8 mouse cellular contexts compared by ENCODE assay signal in the genomic region with DNA sequence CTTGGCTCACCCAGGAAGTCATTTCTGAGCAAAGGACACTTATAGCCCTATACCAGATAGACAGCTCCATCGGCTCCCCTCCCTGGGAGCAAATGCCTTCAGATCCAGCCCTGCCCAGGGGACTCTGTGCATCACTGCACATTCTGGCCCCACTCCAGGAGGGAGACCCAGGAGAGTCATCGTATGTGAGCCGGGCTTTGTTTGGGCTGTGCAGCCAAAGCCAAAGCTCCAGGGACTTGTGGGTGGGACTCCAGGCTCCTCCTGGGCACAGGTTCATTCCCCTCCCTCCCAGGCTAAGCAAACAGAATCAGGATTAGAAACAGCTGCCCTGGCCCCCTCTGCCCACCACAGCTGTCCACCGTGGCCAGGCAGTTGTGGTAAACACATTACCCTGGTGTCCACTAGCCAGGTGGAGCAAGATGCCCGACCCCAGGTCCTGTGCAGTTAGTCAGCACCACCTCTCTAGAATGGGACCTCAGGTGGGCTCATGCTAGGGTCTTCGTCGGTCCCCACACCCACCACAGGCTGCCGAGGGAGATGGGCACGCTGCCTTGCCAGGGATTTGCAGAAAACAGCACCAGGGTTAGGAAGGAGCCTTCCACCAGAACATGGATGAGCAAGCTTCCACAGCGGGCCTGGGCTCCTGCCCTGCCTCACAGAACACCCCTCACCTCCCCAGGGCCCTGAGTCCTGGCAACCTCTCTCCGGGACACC. TPM values are rescaled to one million over a fixed set of nuclear protein-coding genes. Genes with fewer than 3 reads are reported as not detected.
A peak's percentile ranks its signal among the peaks of the same experiment; 100 is the strongest.
DNase-seq lines count a peak whose midpoint lies in the region; ATAC-seq and TF ChIP-seq lines count a peak whose summit lies in the region.

No protein-coding gene starts in this region.

- ATAC-seq in embryonic facial prominence, embryonic 15.5 days (ENCODE audit: insufficient number of reproducible peaks, low FRiP score, low TSS enrichment, low read depth) = no peak
- no peak for ATAC-seq in hindbrain, embryonic 14.5 days (ENCODE audit: low FRiP score)
- peak; percentile 32; the same call in 1 of the 2 replicates for ATAC-seq in midbrain, embryonic 16.5 days

- peak overlapping the region; percentile 83 for H3K27ac ChIP-seq in gastrocnemius, adult 2 months
- H3K27ac ChIP-seq in embryonic facial prominence, embryonic 15.5 days (replicated peaks) = no peak overlapping the region
- H3K27ac ChIP-seq in hindbrain, embryonic 14.5 days = peak overlapping the region; percentile 92
- H3K27ac ChIP-seq in midbrain, embryonic 16.5 days (ENCODE audit: low read length) = peak overlapping the region; percentile 96

- H3K4me1 ChIP-seq in E14TG2a.4 (replicated peaks; ENCODE audit: low read depth, low read length) = peaks cover 35% of the 10 kb centered on the region
- H3K4me1 ChIP-seq in embryonic facial prominence, embryonic 15.5 days = peaks cover 36% of the 10 kb centered on the region
- peaks cover 37% of the 10 kb centered on the region for H3K4me1 ChIP-seq in hindbrain, embryonic 14.5 days (replicated peaks; ENCODE audit: control insufficient read depth, insufficient read depth, low read length)
- peaks cover 38% of the 10 kb centered on the region for H3K4me1 ChIP-seq in midbrain, embryonic 16.5 days (ENCODE audit: control insufficient read depth, insufficient read depth, low read length)

- H3K27me3 ChIP-seq in E14TG2a.4 (ENCODE audit: insufficient read depth, low read length) = peaks cover 50% of the 10 kb centered on the region
- peaks cover 22% of the 10 kb centered on the region for H3K27me3 ChIP-seq in embryonic facial prominence, embryonic 15.5 days
- H3K27me3 ChIP-seq in hindbrain, embryonic 14.5 days (ENCODE audit: control insufficient read depth, insufficient read depth, low read length) = no peaks in the 10 kb centered on the region; the same call in 1 of the 2 replicates
- H3K27me3 ChIP-seq in midbrain, embryonic 16.5 days (ENCODE audit: control insufficient read depth, insufficient read depth, low read depth, low read length) = no peaks in the 10 kb centered on the region

- peak overlapping the region; percentile 81 for H3K4me3 ChIP-seq in gastrocnemius, adult 2 months
- H3K4me3 ChIP-seq in E14TG2a.4 (replicated peaks; ENCODE audit: low read length) = peak overlapping the region; percentile 77
- H3K4me3 ChIP-seq in embryonic facial prominence, embryonic 15.5 days (replicated peaks) = peak overlapping the region; percentile 62
- H3K4me3 ChIP-seq in hindbrain, embryonic 14.5 days (replicated peaks; ENCODE audit: low read length) = peak overlapping the region; percentile 77
- peak overlapping the region; percentile 77 for H3K4me3 ChIP-seq in midbrain, embryonic 16.5 days (ENCODE audit: low read depth, low read length)

- H3K9ac ChIP-seq in embryonic facial prominence, embryonic 15.5 days = no peak overlapping the region
- peak overlapping the region; percentile 89 for H3K9ac ChIP-seq in hindbrain, embryonic 14.5 days
- peak overlapping the region; percentile 97 for H3K9ac ChIP-seq in midbrain, embryonic 16.5 days (ENCODE audit: low read depth, low read length)

- no peaks in the 10 kb centered on the region for H3K36me3 ChIP-seq in E14TG2a.4 (ENCODE audit: insufficient read depth, low read length)
- no peaks in the 10 kb centered on the region for H3K36me3 ChIP-seq in embryonic facial prominence, embryonic 15.5 days
- H3K36me3 ChIP-seq in hindbrain, embryonic 14.5 days (replicated peaks; ENCODE audit: control insufficient read depth, insufficient read depth) = no peaks in the 10 kb centered on the region
- H3K36me3 ChIP-seq in midbrain, embryonic 16.5 days (ENCODE audit: control insufficient read depth, insufficient read depth, low read length) = no peaks in the 10 kb centered on the region

- WGBS in embryonic facial prominence, embryonic 15.5 days = 30% methylated on average over 11 of the region's 11 CpGs
- WGBS in hindbrain, embryonic 14.5 days = 35% methylated on average over 11 of the region's 11 CpGs
- WGBS in midbrain, embryonic 16.5 days = 22% methylated on average over 11 of the region's 11 CpGs

- H3K4me2 ChIP-seq in embryonic facial prominence, embryonic 15.5 days (replicated peaks) = peak overlapping the region; percentile 96
- peak overlapping the region; percentile 95 for H3K4me2 ChIP-seq in hindbrain, embryonic 14.5 days (replicated peaks)
- H3K4me2 ChIP-seq in midbrain, embryonic 16.5 days (ENCODE audit: low read length) = peak overlapping the region; percentile 95

- DNase-seq in gastrocnemius, adult 2 months = peak; percentile 69
- no peak for DNase-seq in gastrocnemius, postnatal 4 days (ENCODE audit: low spot score in 2 of 2)
- DNase-seq in hindbrain, embryonic 14.5 days (ENCODE audit: low spot score) = peak; percentile 46
- no peak for DNase-seq in frontal cortex, postnatal 25 days (ENCODE audit: low spot score in 2 of 2)
- no peak for DNase-seq in urinary bladder, adult 18-20 months (ENCODE audit: low spot score in 2 of 2)

- no peak for TF ChIP-seq CTCF in gastrocnemius, adult 2 months (IDR thresholded peaks at IDR 0.05)
- TF ChIP-seq CTCF in E14TG2a.4 (conservative IDR thresholded peaks at IDR 0.05; ENCODE audit: low read length) = no peak

- intact Hi-C loops in gastrocnemius, adult 2 months (cut with DNase I) = no loop called here

- H3K9me3 ChIP-seq in E14TG2a.4 (ENCODE audit: low read length) = peaks cover 4% of the 10 kb centered on the region; the same call in 1 of the 2 replicates
- H3K9me3 ChIP-seq in embryonic facial prominence, embryonic 15.5 days (replicated peaks) = no peaks in the 10 kb centered on the region
- no peaks in the 10 kb centered on the region for H3K9me3 ChIP-seq in hindbrain, embryonic 14.5 days (ENCODE audit: control insufficient read depth, low read length)
- H3K9me3 ChIP-seq in midbrain, embryonic 16.5 days (replicated peaks; ENCODE audit: control insufficient read depth, low read length, poor library complexity, severe bottlenecking) = no peaks in the 10 kb centered on the region

RNA-seq across cellular contexts. Expression of gene Aatk, which starts 1.0 kb away (rescaled TPM):
- 1 to 10 TPM; 2.8 to 2.9 TPM for total RNA-seq in gastrocnemius, adult 2 months (2021)
- 10 to 100 TPM; 25.9 to 29.2 TPM for total RNA-seq in gastrocnemius, postnatal 4 days (2021)
- polyA plus RNA-seq in embryonic facial prominence, embryonic 15.5 days (2015; fragmentation: Nextera tagmentation; extraction: Ambion mirVana) = 7.5 and 7.8 TPM in 2 replicates
- polyA plus RNA-seq in hindbrain, embryonic 14.5 days (2014; fragmentation: Nextera tagmentation; extraction: Ambion mirVana) = 45.3 and 49.1 TPM in 2 replicates
- 42.3 and 46.5 TPM in 2 replicates for polyA plus RNA-seq in midbrain, embryonic 16.5 days (2015; fragmentation: Nextera tagmentation; extraction: Ambion mirVana)

RNA-seq across cellular contexts. Expression of gene Cep131, which starts 40.6 kb away (rescaled TPM):
- 1 to 10 TPM; 5.3 to 9.5 TPM for total RNA-seq in gastrocnemius, adult 2 months (2021)
- 10 to 100 TPM; 22.5 to 24.4 TPM for total RNA-seq in gastrocnemius, postnatal 4 days (2021)
- 27.7 and 30.7 TPM in 2 replicates for polyA plus RNA-seq in embryonic facial prominence, embryonic 15.5 days (2015; fragmentation: Nextera tagmentation; extraction: Ambion mirVana)
- 27.8 and 28.1 TPM in 2 replicates for polyA plus RNA-seq in hindbrain, embryonic 14.5 days (2014; fragmentation: Nextera tagmentation; extraction: Ambion mirVana)
- 29.5 and 30.4 TPM in 2 replicates for polyA plus RNA-seq in midbrain, embryonic 16.5 days (2015; fragmentation: Nextera tagmentation; extraction: Ambion mirVana)

RNA-seq across cellular contexts. Expression of gene Tepsin, which starts 52.5 kb away (rescaled TPM):
- total RNA-seq in gastrocnemius, adult 2 months (2021) = 1 to 10 TPM; 4.5 to 5.5 TPM
- 1 to 10 TPM; 8.7 to 9.6 TPM for total RNA-seq in gastrocnemius, postnatal 4 days (2021)
- polyA plus RNA-seq in embryonic facial prominence, embryonic 15.5 days (2015; fragmentation: Nextera tagmentation; extraction: Ambion mirVana) = 16.5 and 20.8 TPM in 2 replicates
- 17.7 and 20.1 TPM in 2 replicates for polyA plus RNA-seq in hindbrain, embryonic 14.5 days (2014; fragmentation: Nextera tagmentation; extraction: Ambion mirVana)
- polyA plus RNA-seq in midbrain, embryonic 16.5 days (2015; fragmentation: Nextera tagmentation; extraction: Ambion mirVana) = 20.7 and 21.3 TPM in 2 replicates

RNA-seq across cellular contexts. Expression of gene Ndufaf8, which starts 52.7 kb away (rescaled TPM):
- total RNA-seq in gastrocnemius, adult 2 months (2021) = 10 to 100 TPM; 38.3 to 43.3 TPM
- total RNA-seq in gastrocnemius, postnatal 4 days (2021) = 10 to 100 TPM; 44.2 to 44.3 TPM
- 80.6 and 81.4 TPM in 2 replicates for polyA plus RNA-seq in embryonic facial prominence, embryonic 15.5 days (2015; fragmentation: Nextera tagmentation; extraction: Ambion mirVana)
- polyA plus RNA-seq in hindbrain, embryonic 14.5 days (2014; fragmentation: Nextera tagmentation; extraction: Ambion mirVana) = 47.5 and 62.8 TPM in 2 replicates
- 41.4 and 46.8 TPM in 2 replicates for polyA plus RNA-seq in midbrain, embryonic 16.5 days (2015; fragmentation: Nextera tagmentation; extraction: Ambion mirVana)

Comparison
In these comparisons a context has a peak if more than half of its experiments do, and no peak if none do; other contexts are left out.
1. DNase-seq: peak in gastrocnemius, adult 2 months (single experiment) and hindbrain, embryonic 14.5 days (single experiment); none in gastrocnemius, postnatal 4 days (0 of 2), frontal cortex, postnatal 25 days (0 of 2) and urinary bladder, adult 18-20 months (0 of 2).
2. Peak in every context shown above with its lines, with median percentiles within 50 percentile points of each other: H3K4me3 ChIP-seq and H3K4me2 ChIP-seq.